Mouse (Mus musculus): ENCODE measurements around the gene Coro1c. TPM values are rescaled to one million over a fixed set of nuclear protein-coding genes. Genes with fewer than 3 reads are reported as not detected.
A peak's percentile ranks its signal among the peaks of the same experiment; 100 is the strongest.

Gene Coro1c
- polyA plus RNA-seq, 2 experiments from 2014 or later = 43.2 to 59.6 TPM

DNA sequence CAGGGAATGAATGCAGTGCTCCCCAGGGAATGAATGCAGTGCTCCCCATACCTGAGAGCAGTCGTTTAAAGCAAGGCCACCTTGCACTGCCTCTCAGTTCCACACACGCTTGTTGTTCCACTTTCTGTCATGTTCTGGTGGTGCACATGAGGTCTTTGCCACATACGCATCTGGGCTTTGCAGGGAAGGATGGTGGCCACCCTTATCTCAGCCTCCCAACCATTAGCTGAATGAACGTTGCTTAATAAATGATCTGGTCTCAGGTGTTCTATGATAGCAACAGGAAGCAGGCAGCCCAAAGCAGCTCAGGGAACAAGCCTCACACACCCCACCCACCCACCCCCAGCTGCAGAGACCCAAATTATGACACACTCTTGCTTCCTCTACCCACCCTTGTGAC, 16.1 kb upstream of the Coro1c start:
- ATAC-seq = no peak

GRCm38 (mm10) chr5:113921310-113922166, 13.0 kb upstream of the Coro1c start:
- no peak for ATAC-seq

GRCm38 (mm10) chr5:113919060-113919459, 10.5 kb upstream of the Coro1c start:
- no peak for ATAC-seq

DNA sequence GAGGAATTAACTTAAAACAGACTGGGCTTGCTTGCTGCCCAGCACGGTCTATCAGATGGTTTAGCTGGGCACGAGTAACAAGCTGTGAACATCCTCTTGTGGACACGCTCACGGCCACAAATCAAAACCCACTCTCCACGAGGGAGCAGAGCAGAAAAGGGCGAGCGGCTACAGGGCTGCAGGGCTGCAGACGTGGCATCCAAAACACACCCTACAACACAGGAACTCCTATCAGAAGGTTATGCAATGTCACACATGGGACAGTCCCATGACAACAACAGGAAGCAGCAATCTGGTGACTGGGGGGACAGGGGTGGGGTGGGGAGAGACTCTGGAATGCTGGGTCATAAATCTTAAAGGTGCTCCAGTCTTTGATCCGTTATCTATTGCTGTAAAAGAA, 10.1 kb upstream of the Coro1c start:
- ATAC-seq = peak; percentile 37

DNA sequence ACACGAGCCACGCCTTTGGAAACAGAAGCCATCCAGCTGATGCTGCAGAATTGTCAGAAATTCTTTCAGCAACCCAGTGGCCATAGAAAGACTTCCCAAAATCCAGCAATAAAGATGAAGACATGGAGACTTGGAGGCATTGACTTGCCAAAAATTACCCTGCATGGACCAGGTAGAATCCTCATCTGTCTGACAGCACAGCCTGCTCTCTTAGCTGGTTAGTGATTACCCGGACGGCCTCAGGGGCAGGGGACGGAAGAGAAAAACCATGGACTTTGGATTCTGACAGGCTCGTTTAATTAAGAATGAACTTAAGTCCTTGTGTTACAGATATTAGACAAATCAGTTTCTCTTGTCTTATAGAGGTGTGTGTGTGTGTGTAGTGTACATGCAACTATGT, 2.1 kb upstream of the Coro1c start:
- no peak for ATAC-seq

DNA sequence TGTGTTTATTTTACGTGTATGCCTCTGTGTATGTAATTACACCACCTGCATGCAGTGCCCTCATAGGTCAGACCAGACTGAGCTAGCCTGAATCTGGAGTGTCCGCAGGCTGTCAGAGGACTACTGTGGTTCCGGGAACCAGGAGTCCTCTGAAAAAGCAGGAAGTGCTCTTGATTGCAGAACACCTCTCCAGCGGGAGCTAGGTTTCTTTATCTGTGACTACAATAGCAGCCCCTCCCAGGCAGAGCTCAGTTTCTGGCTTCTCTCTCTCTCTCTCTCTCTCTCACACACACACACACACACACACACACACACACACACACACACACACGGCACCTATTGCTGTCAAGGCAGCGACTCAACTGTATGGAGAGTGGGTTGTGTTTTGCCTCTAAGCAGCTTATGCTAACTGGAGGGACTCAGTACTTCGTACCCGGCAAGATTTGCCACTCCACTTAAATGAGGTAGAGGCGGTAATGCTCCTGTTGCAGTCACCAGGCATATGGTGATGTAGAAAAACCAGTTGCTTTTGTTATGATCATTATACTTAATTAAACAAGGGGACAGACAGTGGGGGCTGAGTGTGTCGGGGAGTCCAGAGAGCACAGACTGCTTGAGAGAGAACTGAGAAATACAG, 1.6 kb upstream of the Coro1c start:
- no peak for ATAC-seq

- peak; percentile 48 for ATAC-seq
Measured at GRCm38 (mm10) chr5:113907786-113908567, 581 bp downstream of the Coro1c start.

- ATAC-seq = no peak
Measured at GRCm38 (mm10) chr5:113906958-113907735, 1.4 kb downstream of the Coro1c start.

GRCm38 (mm10) chr5:113904987-113905386, 3.6 kb downstream of the Coro1c start:
- ATAC-seq = no peak

DNA sequence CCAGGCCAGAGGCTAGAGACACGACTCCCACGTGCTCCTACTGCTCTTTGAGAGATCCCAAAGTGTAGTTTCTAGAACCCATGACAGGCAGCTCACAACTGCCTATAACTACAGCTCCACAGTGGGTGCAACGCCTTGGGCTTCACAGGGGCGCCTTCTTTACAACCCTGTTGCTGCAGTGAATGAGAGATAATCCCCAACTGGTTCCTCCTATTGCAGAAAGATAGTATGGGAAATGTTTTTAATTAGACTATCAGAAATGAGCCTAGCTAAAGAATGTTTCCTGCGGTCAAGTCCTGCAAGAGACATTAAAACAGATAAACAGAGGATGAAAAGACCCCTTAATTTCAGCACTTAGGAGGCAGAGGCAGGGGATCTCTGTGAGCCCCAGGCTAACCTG, 5.6 kb downstream of the Coro1c start:
- ATAC-seq = no peak

DNA sequence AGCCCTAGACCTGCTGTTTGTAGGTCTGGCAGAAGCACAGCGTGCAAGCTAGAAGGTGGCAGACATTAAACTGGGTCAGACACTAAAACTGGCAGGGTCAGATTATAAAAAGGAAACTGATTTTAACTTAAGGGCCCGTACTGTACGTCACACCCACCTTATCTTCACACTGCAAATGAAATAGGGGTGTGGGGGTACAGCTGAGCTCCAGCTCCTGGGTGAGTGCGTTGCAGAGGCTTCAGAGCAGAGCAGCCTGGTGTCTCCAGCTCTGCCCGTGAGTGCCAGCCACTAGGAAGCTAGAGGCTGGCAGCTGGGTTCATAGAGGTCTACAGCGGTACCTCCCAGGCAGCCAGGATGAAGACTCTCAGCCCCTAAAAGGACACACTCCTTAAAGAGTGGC, 6.5 kb downstream of the Coro1c start:
- no peak for ATAC-seq

DNA sequence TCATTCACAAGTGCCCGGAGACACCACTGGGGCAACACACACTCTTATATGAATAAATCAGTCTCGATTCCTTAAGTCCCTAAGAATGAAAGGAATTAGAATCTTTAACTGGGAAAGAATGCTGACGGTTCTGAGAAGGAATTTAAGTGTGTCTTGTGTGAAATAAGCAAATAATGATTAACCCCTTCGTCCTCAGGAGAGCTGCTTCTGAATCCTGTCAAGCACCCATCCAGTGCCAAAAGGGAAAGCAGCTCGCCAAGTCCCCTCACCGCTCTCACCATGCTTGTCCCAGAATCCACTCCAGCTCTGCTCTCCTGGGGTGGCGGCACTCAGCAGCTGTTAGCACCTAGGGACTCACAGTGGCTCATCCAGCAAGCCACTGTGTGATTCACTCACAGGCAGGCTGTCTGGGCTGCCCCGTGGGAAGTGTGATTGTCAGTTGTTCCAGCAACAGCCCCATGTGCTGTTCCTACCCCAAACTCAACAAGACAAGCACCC, 7.4 kb downstream of the Coro1c start:
- no peak for ATAC-seq

- peak; percentile 57 for ATAC-seq
Measured at GRCm38 (mm10) chr5:113899543-113899942, 9.0 kb downstream of the Coro1c start.

DNA sequence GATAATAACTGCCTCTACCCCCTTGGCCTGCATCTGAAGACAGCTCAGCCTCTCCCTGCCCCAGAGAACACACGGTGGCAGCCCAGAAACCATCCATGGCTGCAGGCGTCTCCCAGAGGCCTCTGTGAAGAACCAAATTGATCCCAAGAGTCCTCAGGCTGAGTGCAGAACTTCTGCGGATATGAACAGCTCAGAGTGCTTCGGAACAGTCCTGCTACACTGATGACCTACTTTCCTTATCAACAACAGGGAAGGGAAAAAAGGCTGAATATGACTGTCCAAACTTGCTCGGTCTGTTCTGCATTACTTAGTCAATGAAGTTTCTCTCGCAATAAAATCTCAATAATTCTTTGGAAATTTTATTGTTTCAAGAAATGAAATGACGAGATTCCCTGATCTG, 16.6 kb downstream of the Coro1c start:
- no peak for ATAC-seq

- no peak for ATAC-seq
Measured at GRCm38 (mm10) chr5:113890874-113891273, 17.7 kb downstream of the Coro1c start.

DNA sequence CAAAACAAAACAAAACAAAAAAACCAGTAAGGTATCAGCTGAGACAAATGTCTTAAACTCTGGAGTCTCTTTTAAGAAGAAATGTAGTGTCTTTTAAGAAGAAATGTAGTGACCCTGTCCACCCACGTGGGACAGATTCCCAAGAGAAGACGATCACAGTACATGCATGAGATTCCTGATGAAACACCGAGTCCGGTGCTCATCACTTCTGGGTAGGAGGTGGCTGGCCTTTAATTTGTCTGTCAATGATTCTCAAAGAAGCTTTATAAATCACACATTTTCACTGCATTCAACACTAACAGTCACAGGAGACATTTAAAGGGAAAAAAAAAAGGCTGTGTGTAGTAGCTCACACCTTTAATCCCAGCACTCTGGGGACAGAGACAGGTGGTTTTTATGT, 18.6 kb downstream of the Coro1c start:
- no peak for ATAC-seq

DNA sequence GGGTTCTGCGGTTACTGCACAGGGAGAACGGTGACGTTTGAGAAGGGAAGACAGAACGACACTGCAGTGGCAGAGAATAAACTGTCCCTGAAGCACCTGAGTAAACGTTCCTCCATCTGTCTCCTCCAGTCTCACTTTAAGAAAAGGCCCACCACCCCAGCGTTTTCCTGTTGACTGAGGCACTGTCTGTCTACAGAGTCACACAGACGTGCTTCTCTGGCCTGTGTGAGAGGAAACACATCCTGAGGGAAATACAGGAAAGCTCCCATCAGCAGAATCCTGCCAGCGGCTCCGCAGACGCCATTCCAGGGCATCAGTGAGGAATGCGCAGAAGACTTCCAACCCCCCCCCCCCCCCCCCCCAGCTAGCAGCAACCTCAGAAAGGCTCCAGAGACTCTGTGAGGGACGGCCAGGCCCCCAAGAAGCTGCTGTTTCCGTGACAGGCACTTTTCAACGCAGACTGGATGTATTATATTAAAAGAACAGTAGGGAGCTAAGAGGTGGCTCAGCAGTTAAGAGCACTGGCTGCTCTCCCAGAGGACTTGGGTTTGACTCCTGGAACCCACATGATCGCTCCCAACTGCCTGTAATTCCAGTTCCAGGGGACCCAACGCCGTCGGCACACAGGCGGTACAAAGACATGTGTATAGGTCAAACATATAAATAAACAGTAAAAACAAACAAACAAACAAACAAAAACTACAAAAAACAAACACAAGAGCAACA, 19.2 kb downstream of the Coro1c start:
- no peak for ATAC-seq

- no peak for ATAC-seq
Measured at GRCm38 (mm10) chr5:113888186-113888795, 20.3 kb downstream of the Coro1c start.

DNA sequence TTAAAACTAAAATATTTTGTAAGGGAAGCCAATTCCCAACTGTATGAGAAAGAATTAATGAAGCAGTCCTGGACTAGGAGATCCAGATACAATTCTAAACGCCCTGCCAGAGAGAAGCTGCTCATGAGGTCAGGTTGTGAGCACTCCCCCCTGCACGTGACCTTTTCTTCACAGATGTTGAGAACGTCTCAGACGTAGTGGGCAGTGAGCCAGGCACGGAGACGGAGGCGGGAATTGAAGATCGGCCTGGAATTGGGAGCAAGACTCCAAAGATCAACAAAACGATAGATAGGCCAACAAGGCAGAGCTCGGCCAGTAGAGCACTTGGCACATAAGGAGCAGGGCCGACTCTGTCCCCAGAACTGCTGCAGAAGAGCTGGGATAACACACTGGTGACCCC, 21.4 kb downstream of the Coro1c start:
- no peak for ATAC-seq

GRCm38 (mm10) chr5:113885623-113886022, 22.9 kb downstream of the Coro1c start:
- ATAC-seq = no peak

DNA sequence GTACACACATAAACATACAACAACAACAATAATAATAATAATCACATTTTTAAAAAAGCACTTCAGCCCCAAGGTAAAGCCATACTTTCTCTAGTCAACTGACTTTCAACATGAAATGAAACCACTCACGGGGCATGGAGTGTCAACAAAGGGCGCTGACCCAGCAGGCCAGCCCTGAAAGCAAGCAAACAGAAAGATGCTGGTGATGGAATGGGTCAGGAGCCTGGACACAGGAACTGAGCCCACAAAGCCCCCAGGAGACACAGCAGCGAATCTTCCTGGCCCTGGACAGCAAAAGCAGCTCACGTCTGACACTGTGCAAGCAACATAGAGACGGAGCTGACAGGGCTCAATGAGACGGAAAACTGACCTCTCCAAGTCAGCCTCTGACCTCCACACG, 23.8 kb downstream of the Coro1c start:
- ATAC-seq = no peak

All from CD4-positive, CD25-positive, alpha-beta regulatory T cell, adult 4 months (primary cell).